Mouse (Mus musculus): ENCODE results near the gene Clic3. TPM values are rescaled to one million over a fixed set of nuclear protein-coding genes. Genes with fewer than 3 reads are reported as not detected.
A peak's percentile ranks its signal among the peaks of the same experiment; 100 is the strongest.

Clic3 gene
- polyA plus RNA-seq, 1 experiment from 2014 or later, result 60.5 TPM

GRCm38 (mm10) chr2:25472550-25472949 is 15.9 kb downstream of the Clic3 start:
- 70% methylated on average over 2 of the region's 2 CpGs for WGBS
- Histone ChIP-seq H3K9me3 (replicated peaks; ENCODE audit: control insufficient read depth, low read length) (no peaks in the 10 kb centered on the region), H3K36me3 (ENCODE audit: control insufficient read depth, insufficient read depth, low read length) (no peaks in the 10 kb centered on the region), H3K4me1 (ENCODE audit: control insufficient read depth, insufficient read depth, low read length) (no peaks in the 10 kb centered on the region), H3K27ac (ENCODE audit: low read length) (no peak overlapping the region), H3K4me2 (ENCODE audit: low read depth, low read length) (no peak overlapping the region), H3K4me3 (replicated peaks; ENCODE audit: low read length) (no peak overlapping the region), H3K27me3 (ENCODE audit: control insufficient read depth, insufficient read depth, low read length) (no peaks in the 10 kb centered on the region; the same call in 1 of the 2 replicates), H3K9ac (ENCODE audit: low read length) (no peak overlapping the region)
- no peak for ATAC-seq (ENCODE audit: insufficient read depth, low FRiP score)

DNA sequence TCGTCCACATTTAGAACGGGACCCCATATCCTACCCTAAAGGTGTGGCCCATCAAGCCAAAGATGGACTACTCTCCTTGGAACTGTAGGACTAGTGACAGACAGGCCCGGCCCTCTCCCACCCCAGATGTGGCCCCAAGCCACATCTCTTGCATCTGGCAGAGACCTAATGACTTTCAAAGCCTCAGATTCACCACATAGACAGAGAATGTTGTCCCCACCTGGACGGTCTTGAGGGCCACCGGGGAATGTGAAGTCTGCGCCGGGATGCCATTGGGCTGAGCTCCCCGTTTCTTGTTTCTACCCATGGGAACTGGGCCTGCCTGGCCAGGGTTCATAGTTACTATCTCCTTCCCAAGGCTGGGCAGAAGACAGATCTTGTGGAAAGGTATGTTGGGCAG is 20.9 kb downstream of the Clic3 start:
- no peaks in the 10 kb centered on the region for H3K9me3 ChIP-seq (replicated peaks; ENCODE audit: control insufficient read depth, low read length)
- no peak for ATAC-seq (ENCODE audit: insufficient read depth, low FRiP score)
- no peaks in the 10 kb centered on the region for H3K4me1 ChIP-seq (ENCODE audit: control insufficient read depth, insufficient read depth, low read length)
- H3K4me2 ChIP-seq (ENCODE audit: low read depth, low read length), result no peak overlapping the region
- 89% methylated on average over 8 of the region's 8 CpGs for WGBS
- no peaks in the 10 kb centered on the region for H3K36me3 ChIP-seq (ENCODE audit: control insufficient read depth, insufficient read depth, low read length)
- no peak overlapping the region for H3K27ac ChIP-seq (ENCODE audit: low read length)
- no peak overlapping the region for H3K4me3 ChIP-seq (replicated peaks; ENCODE audit: low read length)
- no peak overlapping the region for H3K9ac ChIP-seq (ENCODE audit: low read length)
- H3K27me3 ChIP-seq (ENCODE audit: control insufficient read depth, insufficient read depth, low read length), result no peaks in the 10 kb centered on the region

GRCm38 (mm10) chr2:25477967-25478675 is 21.5 kb downstream of the Clic3 start:
- H3K4me1 ChIP-seq (ENCODE audit: control insufficient read depth, insufficient read depth, low read length), result no peaks in the 10 kb centered on the region
- H3K9me3 ChIP-seq (replicated peaks; ENCODE audit: control insufficient read depth, low read length), result no peaks in the 10 kb centered on the region
- ATAC-seq (ENCODE audit: insufficient read depth, low FRiP score), result no peak
- H3K9ac ChIP-seq (ENCODE audit: low read length), result no peak overlapping the region
- H3K27me3 ChIP-seq (ENCODE audit: control insufficient read depth, insufficient read depth, low read length), result no peaks in the 10 kb centered on the region
- no peaks in the 10 kb centered on the region for H3K36me3 ChIP-seq (ENCODE audit: control insufficient read depth, insufficient read depth, low read length)
- no peak overlapping the region for H3K27ac ChIP-seq (ENCODE audit: low read length)
- 87% methylated on average over 3 of the region's 3 CpGs for WGBS
- H3K4me2 ChIP-seq (ENCODE audit: low read depth, low read length), result no peak overlapping the region
- H3K4me3 ChIP-seq (replicated peaks; ENCODE audit: low read length), result no peak overlapping the region

DNA sequence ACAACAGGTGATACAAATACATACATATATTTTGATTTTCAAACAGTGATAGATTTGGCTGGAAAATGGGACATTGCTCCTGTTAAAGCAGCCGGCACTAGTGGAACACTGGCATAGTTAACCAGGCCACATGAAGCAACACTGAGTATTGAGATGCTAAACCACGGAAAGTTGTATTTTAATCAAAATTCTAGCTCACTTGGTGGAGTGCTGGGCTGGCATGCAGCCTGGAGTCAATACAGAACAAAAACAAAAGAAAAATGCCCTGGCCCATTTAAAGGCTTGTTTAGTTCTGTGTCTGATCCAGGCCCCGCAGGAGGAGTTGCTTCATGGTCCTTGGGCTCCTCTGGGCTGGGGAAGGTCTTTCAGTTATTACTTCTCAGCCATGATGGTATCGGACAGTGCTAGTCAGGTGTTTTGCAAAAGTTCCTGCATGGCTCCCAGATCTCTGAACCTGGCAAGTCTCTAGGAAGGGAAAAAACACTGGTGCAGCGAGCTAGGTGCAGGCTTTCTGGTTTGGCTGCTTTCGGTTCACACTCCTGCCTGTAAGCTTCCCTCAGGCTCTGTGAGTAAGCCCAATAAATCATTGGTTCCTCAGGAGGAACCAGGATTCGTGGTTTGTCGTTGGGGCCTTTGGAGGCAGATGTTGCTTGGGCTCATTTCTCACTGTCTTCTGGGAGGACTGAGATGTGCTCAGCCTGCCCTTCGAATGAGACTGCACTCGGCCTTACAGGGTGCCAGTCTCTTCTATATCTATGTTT is 23.1 kb downstream of the Clic3 start:
- WGBS, result 54% methylated on average over 10 of the region's 10 CpGs
- Histone ChIP-seq H3K4me1 (ENCODE audit: control insufficient read depth, insufficient read depth, low read length) (no peaks in the 10 kb centered on the region), H3K27ac (ENCODE audit: low read length) (peak overlapping the region; percentile 78), H3K27me3 (ENCODE audit: control insufficient read depth, insufficient read depth, low read length) (no peaks in the 10 kb centered on the region), H3K9ac (ENCODE audit: low read length) (no peak overlapping the region), H3K4me3 (replicated peaks; ENCODE audit: low read length) (no peak overlapping the region), H3K36me3 (ENCODE audit: control insufficient read depth, insufficient read depth, low read length) (no peaks in the 10 kb centered on the region), H3K4me2 (ENCODE audit: low read depth, low read length) (no peak overlapping the region), H3K9me3 (replicated peaks; ENCODE audit: control insufficient read depth, low read length) (no peaks in the 10 kb centered on the region)
- ATAC-seq (ENCODE audit: insufficient read depth, low FRiP score), result no peak

DNA sequence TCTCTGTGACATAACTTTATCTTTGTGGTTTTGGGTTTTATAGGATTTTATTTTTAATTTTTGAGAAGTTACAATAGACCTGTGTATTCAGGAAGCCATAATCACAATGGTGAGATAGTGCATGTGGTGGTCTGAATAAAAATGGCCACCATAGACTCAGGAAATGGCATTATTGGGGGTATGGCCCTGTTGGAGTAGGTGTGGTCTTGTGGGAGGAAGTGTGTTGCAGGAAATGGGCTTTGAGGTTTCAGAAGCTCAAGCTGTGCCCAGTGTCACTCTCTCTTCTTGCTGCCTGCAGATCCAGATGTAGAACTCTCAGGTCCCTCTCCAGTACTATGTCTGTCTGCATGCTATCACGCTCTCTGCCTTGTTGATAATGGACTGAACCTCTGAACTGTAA is 23.9 kb downstream of the Clic3 start:
- Histone ChIP-seq H3K9me3 (replicated peaks; ENCODE audit: control insufficient read depth, low read length) (no peaks in the 10 kb centered on the region), H3K4me3 (replicated peaks; ENCODE audit: low read length) (no peak overlapping the region), H3K9ac (ENCODE audit: low read length) (no peak overlapping the region), H3K4me1 (ENCODE audit: control insufficient read depth, insufficient read depth, low read length) (no peaks in the 10 kb centered on the region), H3K36me3 (ENCODE audit: control insufficient read depth, insufficient read depth, low read length) (no peaks in the 10 kb centered on the region), H3K4me2 (ENCODE audit: low read depth, low read length) (no peak overlapping the region), H3K27me3 (ENCODE audit: control insufficient read depth, insufficient read depth, low read length) (no peaks in the 10 kb centered on the region), H3K27ac (ENCODE audit: low read length) (peak overlapping the region; percentile 78)
- ATAC-seq (ENCODE audit: insufficient read depth, low FRiP score), result no peak
- 72% methylated on average over 1 of the region's 1 CpGs for WGBS

GRCm38 (mm10) chr2:25482969-25483368 is 26.3 kb downstream of the Clic3 start:
- H3K9ac ChIP-seq (ENCODE audit: low read length), result no peak overlapping the region
- 27% methylated on average over 7 of the region's 7 CpGs for WGBS
- no peak for ATAC-seq (ENCODE audit: insufficient read depth, low FRiP score)

GRCm38 (mm10) chr2:25484901-25485647 is 28.4 kb downstream of the Clic3 start:
- no peaks in the 10 kb centered on the region for H3K4me1 ChIP-seq (ENCODE audit: control insufficient read depth, insufficient read depth, low read length)
- peak; percentile 69 for ATAC-seq (ENCODE audit: insufficient read depth, low FRiP score)

More at GRCm38 (mm10) chr2:25482969-25483368, 26.3 kb downstream of the Clic3 start:
- H3K27ac ChIP-seq (ENCODE audit: low read length), result no peak overlapping the region
- no peaks in the 10 kb centered on the region for H3K36me3 ChIP-seq (ENCODE audit: control insufficient read depth, insufficient read depth, low read length)
- H3K9me3 ChIP-seq (replicated peaks; ENCODE audit: control insufficient read depth, low read length), result no peaks in the 10 kb centered on the region
- H3K4me2 ChIP-seq (ENCODE audit: low read depth, low read length), result no peak overlapping the region
- H3K4me1 ChIP-seq (ENCODE audit: control insufficient read depth, insufficient read depth, low read length), result no peaks in the 10 kb centered on the region
- no peaks in the 10 kb centered on the region for H3K27me3 ChIP-seq (ENCODE audit: control insufficient read depth, insufficient read depth, low read length)
- no peak overlapping the region for H3K4me3 ChIP-seq (replicated peaks; ENCODE audit: low read length)

DNA sequence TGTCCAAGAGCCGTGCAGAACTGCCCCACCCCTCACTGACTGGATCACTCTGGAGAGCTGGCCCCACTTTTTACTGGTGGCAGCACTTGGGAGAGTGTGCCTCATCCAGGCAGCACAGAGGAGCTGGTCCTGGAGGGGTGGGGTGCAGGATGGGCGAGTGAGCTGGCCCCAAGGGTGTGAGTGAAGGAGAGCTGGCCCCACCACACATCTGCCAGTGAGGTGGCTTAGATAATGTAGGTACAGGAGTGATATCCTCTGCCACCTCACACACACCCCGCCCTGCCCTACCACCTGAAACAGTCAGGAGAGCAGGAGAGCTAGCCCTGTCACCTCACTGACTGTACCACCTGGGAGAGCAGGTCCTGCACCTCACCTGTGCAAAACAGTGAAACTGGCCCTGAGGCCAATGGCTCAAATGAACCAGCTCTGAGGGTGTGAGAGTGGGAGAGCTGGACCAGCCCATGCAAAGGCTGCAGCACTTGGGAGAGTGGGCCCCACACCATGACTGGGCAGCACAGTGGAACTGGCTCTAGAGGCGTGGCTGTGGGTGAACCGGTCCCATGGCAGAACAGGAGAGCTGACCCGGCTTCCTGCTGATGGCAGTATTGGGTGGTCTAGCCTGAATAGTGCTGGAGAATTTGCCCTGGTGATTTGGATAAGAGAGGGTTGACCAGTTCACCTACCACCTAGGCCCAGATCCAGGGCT is 31.5 kb downstream of the Clic3 start:
- no peak overlapping the region for H3K9ac ChIP-seq (ENCODE audit: low read length)
- H3K4me2 ChIP-seq (ENCODE audit: low read depth, low read length), result no peak overlapping the region
- H3K4me1 ChIP-seq (ENCODE audit: control insufficient read depth, insufficient read depth, low read length), result no peaks in the 10 kb centered on the region
- no peaks in the 10 kb centered on the region for H3K36me3 ChIP-seq (ENCODE audit: control insufficient read depth, insufficient read depth, low read length)
- no peak overlapping the region for H3K4me3 ChIP-seq (replicated peaks; ENCODE audit: low read length)
- peak overlapping the region; percentile 21; the same call in 1 of the 2 replicates for H3K27ac ChIP-seq (ENCODE audit: low read length)
- H3K9me3 ChIP-seq (replicated peaks; ENCODE audit: control insufficient read depth, low read length), result no peaks in the 10 kb centered on the region
- peak; percentile 19; the same call in 1 of the 2 replicates for ATAC-seq (ENCODE audit: insufficient read depth, low FRiP score)
- 59% methylated on average over 6 of the region's 6 CpGs for WGBS
- no peaks in the 10 kb centered on the region for H3K27me3 ChIP-seq (ENCODE audit: control insufficient read depth, insufficient read depth, low read length)

More at GRCm38 (mm10) chr2:25484901-25485647, 28.4 kb downstream of the Clic3 start:
- no peaks in the 10 kb centered on the region for H3K9me3 ChIP-seq (replicated peaks; ENCODE audit: control insufficient read depth, low read length)
- no peaks in the 10 kb centered on the region for H3K27me3 ChIP-seq (ENCODE audit: control insufficient read depth, insufficient read depth, low read length)
- H3K9ac ChIP-seq (ENCODE audit: low read length), result no peak overlapping the region
- peak overlapping the region; percentile 59 for H3K27ac ChIP-seq (ENCODE audit: low read length)
- no peak overlapping the region for H3K4me3 ChIP-seq (replicated peaks; ENCODE audit: low read length)
- H3K4me2 ChIP-seq (ENCODE audit: low read depth, low read length), result no peak overlapping the region
- WGBS, result 52% methylated on average over 11 of the region's 11 CpGs
- no peaks in the 10 kb centered on the region for H3K36me3 ChIP-seq (ENCODE audit: control insufficient read depth, insufficient read depth, low read length)

Data from stomach, embryonic 16.5 days (tissue).